Mouse (Mus musculus): Measurements from ENCODE around the gene Mfap3l.
"Not testable (repeated sequence)": the region's sequence is repeated elsewhere in the genome, so short reads cannot be mapped to it uniquely, and the experiment has no call there.

DNA sequence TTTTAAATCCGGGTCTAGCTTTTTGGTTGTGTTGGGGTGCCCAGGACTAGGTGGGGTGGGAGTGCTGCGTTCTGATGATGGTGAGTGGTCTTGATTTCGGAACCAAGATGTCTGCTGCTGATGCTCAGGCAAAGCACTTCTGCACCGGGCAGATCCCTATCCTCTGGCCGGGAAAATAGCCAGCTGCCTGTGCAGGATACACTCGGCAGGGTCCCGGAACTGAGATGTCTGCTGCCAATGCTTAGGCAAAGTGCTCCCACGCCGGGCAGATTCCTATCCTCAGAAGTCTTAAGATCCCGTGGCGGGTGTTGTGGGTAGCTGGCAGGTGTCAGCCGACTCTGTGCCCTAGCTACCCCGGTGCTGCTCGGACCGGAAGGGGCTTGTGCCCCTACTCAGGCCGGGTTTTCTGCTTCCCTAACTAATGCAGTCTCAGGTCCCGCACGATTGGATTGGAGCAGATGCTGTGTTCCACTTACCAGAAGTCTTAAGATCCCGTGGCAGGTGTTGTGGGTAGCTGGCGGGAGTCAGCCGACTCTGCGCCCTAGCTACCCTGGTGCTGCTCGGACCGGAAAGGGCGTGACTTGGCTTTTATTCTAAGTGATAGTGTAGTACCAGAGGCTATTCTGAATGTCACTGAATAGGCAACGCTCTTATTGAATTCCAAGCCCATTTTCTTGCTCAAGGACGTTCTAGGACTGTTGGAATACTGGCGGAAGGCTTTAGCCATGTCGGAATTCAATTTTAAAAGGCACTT, 41.1 kb upstream of the Mfap3l start:
- not testable (repeated sequence) for TF ChIP-seq CTCF (IDR thresholded peaks at IDR 0.05; ENCODE audit: low read depth); EP300 (optimal IDR thresholded peaks at IDR 0.05)
